Mouse (Mus musculus): ENCODE measurements around the gene Arih2.
A peak's percentile ranks its signal among the peaks of the same experiment; 100 is the strongest.

- peak; percentile 77; the same call in 1 of the 2 replicates for TF ChIP-seq POLR2A (IDR thresholded peaks at IDR 0.05; ENCODE audit: extremely low read depth, insufficient read depth, low read length)
- no peak for TF ChIP-seq CTCF (IDR thresholded peaks at IDR 0.05; ENCODE audit: extremely low read depth, insufficient read depth, low read length)
These were observed 42.6 kb upstream of the Arih2 start for GRCm38 (mm10) chr9:108691846-108692225.
